Mouse (Mus musculus) embryonic facial prominence, embryonic 13.5 days (tissue): ENCODE measurements at regions not wholly inside any gene's neighbourhood (a gene's known extent, or its start where the extent isn't known, plus 50 kb on each side); places are given as distances from the start of the nearest gene placed in this dataset.
"Not testable (repeated sequence)": the region's sequence is repeated elsewhere in the genome, so short reads cannot be mapped to it uniquely, and the experiment has no call there.

Experiments
- ATAC-seq: fragments of 200-750 bp; cut with Nextera tagmentation; 2 replicates; pipeline ENCODE4 v1.8.0; 2017; ENCODE audit warnings: low read depth; ENCODE audit not compliant: insufficient number of reproducible peaks, insufficient read depth, low FRiP score, low TSS enrichment
- H3K27ac ChIP-seq: fragments of 300-500 bp; sonication (generic); 2 replicates; pipeline ENCODE4 v1.5.1; 2015; ENCODE audit warnings: moderate library complexity, mild to moderate bottlenecking, inconsistent platforms
- H3K27me3 ChIP-seq: fragments of 300-500 bp; sonication (generic); 2 replicates; pipeline ENCODE4 v1.6.1; 2015; ENCODE audit warnings: mild to moderate bottlenecking, inconsistent platforms
- H3K36me3 ChIP-seq: fragments of 300-500 bp; sonication (generic); 2 replicates; pipeline ENCODE4 v1.6.1; 2015; ENCODE audit warnings: mild to moderate bottlenecking, inconsistent platforms
- H3K4me1 ChIP-seq: fragments of 300-500 bp; sonication (generic); 2 replicates; pipeline ENCODE4 v1.6.1; 2015; ENCODE audit warnings: inconsistent platforms
- H3K4me2 ChIP-seq: fragments of 300-500 bp; sonication (generic); 2 replicates; pipeline ENCODE4 v1.6.1; 2015; ENCODE audit warnings: moderate library complexity, mild to moderate bottlenecking, inconsistent platforms
- H3K4me3 ChIP-seq: fragments of 300-500 bp; sonication (generic); 2 replicates; pipeline ENCODE4 v1.5.1; 2015; ENCODE audit warnings: mild to moderate bottlenecking, inconsistent platforms
- H3K9ac ChIP-seq: fragments of 300-500 bp; sonication (generic); 2 replicates; pipeline ENCODE4 v1.6.1; 2015; ENCODE audit warnings: mild to moderate bottlenecking, inconsistent platforms
- H3K9me3 ChIP-seq: fragments of 300-500 bp; sonication (generic); 2 replicates; pipeline ENCODE4 v1.6.1; 2016; ENCODE audit warnings: inconsistent platforms
- WGBS: fragments of 180-500 bp; shearing (Covaris S2); methylation state at CpG from one replicate; pipeline ENCODE4 v1.1.7; 2015; ENCODE audit warnings: mixed read lengths; 5-methylcytosine and 5-hydroxymethylcytosine counted together

- WGBS: 82% methylated on average over 4 of the region's 4 CpGs
- no peak for ATAC-seq
Observed at GRCm38 (mm10) chr9:9316021-9316420, 77.1 kb upstream of the Arhgap42 start.

DNA sequence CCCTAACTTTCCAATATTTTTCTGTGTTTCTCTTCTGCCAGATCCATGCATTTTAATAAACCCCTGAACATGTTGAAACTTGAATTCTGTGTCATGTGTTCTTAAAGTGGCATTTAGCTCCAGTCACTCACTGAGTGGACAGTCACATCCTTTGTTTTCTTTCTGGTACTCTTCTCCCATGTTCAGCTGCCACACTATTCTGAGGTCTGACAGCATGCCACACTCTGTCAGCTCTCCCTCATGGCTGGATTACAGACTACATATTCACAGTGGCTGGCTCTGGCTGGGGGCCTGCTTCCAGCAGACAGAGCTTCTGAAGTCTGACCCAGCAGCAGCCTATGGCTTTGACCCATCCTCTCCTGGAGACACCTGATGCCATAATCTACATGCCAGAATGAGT is 73.4 kb upstream of the Arhgap42 start:
- no peak for ATAC-seq

More at GRCm38 (mm10) chr9:9316021-9316420, 77.1 kb upstream of the Arhgap42 start:
- no peaks in the 10 kb centered on the region for H3K27me3 ChIP-seq
- no peak overlapping the region for H3K9ac ChIP-seq
- no peaks in the 10 kb centered on the region for H3K36me3 ChIP-seq
- no peak overlapping the region for H3K4me3 ChIP-seq
- H3K4me2 ChIP-seq: no peak overlapping the region
- no peaks in the 10 kb centered on the region for H3K9me3 ChIP-seq
- no peak overlapping the region for H3K27ac ChIP-seq
- 0 out of 2 replicates have a peak, but pooled peaks cover 2% of the 10 kb centered on the region for H3K4me1 ChIP-seq

DNA sequence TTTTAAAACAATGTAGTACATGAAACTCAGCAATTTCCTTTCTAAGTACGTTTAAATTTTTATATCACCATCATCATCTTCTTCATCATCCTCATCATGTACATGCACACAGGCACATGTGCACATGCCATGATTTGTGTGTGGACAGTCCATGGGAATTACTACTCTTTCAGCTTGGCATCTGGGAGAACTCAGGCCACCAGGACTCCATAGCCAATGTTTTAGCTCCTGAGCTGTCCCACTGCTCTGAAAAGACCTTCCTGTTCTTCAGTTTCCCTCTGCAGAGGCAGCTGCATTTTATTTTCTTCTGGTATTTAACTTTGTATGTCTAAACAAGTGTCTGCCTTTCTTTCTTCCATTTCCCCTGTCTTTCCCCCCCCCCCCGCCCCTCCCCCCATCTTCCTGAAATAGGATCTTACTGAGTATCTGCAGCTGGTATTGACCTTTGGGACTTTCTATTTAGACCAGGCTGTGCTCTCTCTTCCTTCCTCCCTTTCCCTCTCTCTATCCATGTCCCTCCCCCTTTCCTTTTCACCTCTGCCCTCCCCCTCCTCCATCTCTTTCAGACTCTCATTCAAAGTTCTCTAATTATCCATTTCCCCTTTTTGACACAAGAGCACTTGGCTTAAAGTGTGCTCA is 72.8 kb upstream of the Arhgap42 start:
- Histone ChIP-seq H3K9ac (no peak overlapping the region), H3K4me2 (no peak overlapping the region), H3K27me3 (no peaks in the 10 kb centered on the region), H3K4me1 (0 out of 2 replicates have a peak, but pooled peaks cover 2% of the 10 kb centered on the region), H3K36me3 (no peaks in the 10 kb centered on the region), H3K27ac (no peak overlapping the region), H3K4me3 (no peak overlapping the region), H3K9me3 (no peaks in the 10 kb centered on the region)
- WGBS: 79% methylated on average over 1 of the region's 2 CpGs
- no peak for ATAC-seq

More for the DNA sequence above, 73.4 kb upstream of the Arhgap42 start:
- Histone ChIP-seq H3K9ac (no peak overlapping the region), H3K4me1 (0 out of 2 replicates have a peak, but pooled peaks cover 2% of the 10 kb centered on the region), H3K9me3 (no peaks in the 10 kb centered on the region), H3K4me3 (no peak overlapping the region), H3K27ac (no peak overlapping the region), H3K27me3 (no peaks in the 10 kb centered on the region), H3K36me3 (no peaks in the 10 kb centered on the region), H3K4me2 (no peak overlapping the region)

DNA sequence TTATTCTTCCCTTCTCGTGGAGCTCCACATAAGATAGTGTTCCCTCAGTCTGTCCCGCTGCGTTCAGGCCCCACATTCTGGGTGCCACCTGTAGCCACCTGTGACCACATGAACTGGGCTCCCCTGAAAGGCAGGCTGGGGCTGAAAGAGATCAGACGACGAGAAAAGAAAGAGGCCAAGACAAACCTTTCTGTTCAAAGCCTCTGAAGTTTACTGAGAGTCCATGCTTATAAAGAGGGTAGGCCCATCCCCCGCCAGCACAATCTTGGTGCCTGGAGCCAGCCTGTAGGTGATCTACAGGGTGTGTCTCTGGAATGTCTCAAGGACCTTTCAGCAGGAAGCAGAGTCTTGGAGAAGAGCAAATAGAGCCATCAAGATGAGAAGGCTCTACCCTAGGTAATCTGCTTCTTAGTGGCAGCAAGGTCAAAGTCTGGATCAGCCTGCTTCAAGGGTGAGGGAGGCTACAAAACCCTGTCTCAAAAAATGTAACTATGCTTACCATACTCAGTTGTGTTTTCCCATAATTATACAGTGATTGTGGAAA is 72.2 kb upstream of the Arhgap42 start:
- H3K4me3 ChIP-seq, H3K9ac ChIP-seq, H3K9me3 ChIP-seq, H3K36me3 ChIP-seq, H3K27ac ChIP-seq, H3K4me1 ChIP-seq, ATAC-seq, H3K4me2 ChIP-seq, H3K27me3 ChIP-seq: not testable (repeated sequence)
- 71% methylated on average over 6 of the region's 6 CpGs for WGBS

- Histone ChIP-seq H3K27ac (no peak overlapping the region), H3K4me1 (no peaks in the 10 kb centered on the region), H3K27me3 (no peaks in the 10 kb centered on the region), H3K4me2 (no peak overlapping the region), H3K36me3 (no peaks in the 10 kb centered on the region), H3K9ac (no peak overlapping the region), H3K9me3 (no peaks in the 10 kb centered on the region), H3K4me3 (no peak overlapping the region)
- no peak for ATAC-seq
- WGBS: 29% methylated on average over 3 of the region's 3 CpGs
Observed at GRCm38 (mm10) chr9:9290767-9291166, 51.9 kb upstream of the Arhgap42 start.

DNA sequence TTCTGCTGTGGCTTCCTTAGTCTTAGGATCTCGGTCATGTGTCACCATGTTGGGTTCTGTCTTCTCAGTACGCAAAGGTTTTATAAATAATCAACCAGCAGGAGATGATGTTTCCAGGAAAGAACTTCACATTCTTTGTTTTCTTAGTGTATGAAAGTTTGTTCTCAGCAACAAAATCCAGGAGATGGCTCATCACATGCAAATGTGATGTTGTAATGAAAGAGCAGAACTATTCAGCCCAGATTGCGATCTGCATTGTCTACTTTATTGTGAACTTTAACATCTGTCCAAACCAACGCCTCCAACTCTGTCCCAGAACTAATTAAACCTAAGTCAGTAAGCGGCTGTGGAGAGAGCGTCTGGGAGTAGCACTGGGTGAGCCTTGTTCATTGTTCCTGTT is 50.7 kb upstream of the Arhgap42 start:
- no peaks in the 10 kb centered on the region for H3K36me3 ChIP-seq
- no peak overlapping the region for H3K9ac ChIP-seq
- H3K4me2 ChIP-seq: no peak overlapping the region
- H3K4me3 ChIP-seq: no peak overlapping the region
- WGBS: 67% methylated on average over 6 of the region's 6 CpGs
- no peaks in the 10 kb centered on the region for H3K4me1 ChIP-seq
- H3K27ac ChIP-seq: no peak overlapping the region
- ATAC-seq: no peak
- H3K27me3 ChIP-seq: no peaks in the 10 kb centered on the region
- no peaks in the 10 kb centered on the region for H3K9me3 ChIP-seq
